Mouse (Mus musculus): ENCODE results near the gene Tmem128. TPM values are rescaled to one million over a fixed set of nuclear protein-coding genes. Genes with fewer than 3 reads are reported as not detected.

The Tmem128 gene
- polyA plus RNA-seq, 1 experiment from 2014 or later = 78.4 TPM

DNA sequence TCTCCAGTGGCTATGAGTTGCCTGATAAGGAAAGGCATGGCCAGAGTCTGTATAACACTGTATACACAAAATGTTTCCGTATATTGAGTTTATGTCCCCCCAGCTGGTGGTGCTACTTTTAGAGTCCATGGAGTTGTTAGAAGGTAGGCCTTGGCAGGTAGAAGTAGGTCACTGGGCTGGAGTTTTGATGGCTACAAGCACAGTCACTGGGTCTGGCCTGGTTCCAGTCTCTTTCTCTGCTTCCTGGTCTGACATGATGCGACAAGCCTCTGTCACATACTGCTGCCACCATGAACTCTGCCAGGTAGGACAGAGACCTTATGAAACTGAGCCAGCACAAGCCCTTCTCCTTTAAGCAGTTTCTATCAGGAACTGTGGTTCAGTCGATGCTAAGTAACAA is 28.5 kb downstream of the Tmem128 start:
- ATAC-seq (ENCODE audit: insufficient number of reproducible peaks, insufficient read depth, low FRiP score, low read depth) = no peak
- no peaks in the 10 kb centered on the region for H3K27me3 ChIP-seq (ENCODE audit: control insufficient read depth, insufficient read depth, low read length)
- WGBS = 82% methylated on average over 3 of the region's 3 CpGs
- no peak overlapping the region for H3K4me3 ChIP-seq (ENCODE audit: low read depth, low read length)
- H3K9ac ChIP-seq (replicated peaks; ENCODE audit: low read depth, low read length) = no peak overlapping the region
- no peak overlapping the region for H3K27ac ChIP-seq (ENCODE audit: low read length)
- H3K4me2 ChIP-seq (replicated peaks; ENCODE audit: low read depth, low read length) = no peak overlapping the region
- no peaks in the 10 kb centered on the region for H3K4me1 ChIP-seq (ENCODE audit: control insufficient read depth, insufficient read depth, low read length)
- H3K36me3 ChIP-seq (ENCODE audit: control insufficient read depth, insufficient read depth, low read length) = no peaks in the 10 kb centered on the region
- no peaks in the 10 kb centered on the region for H3K9me3 ChIP-seq (ENCODE audit: control insufficient read depth, low read depth, low read length)

- Histone ChIP-seq H3K9me3 (ENCODE audit: control insufficient read depth, low read depth, low read length) (no peaks in the 10 kb centered on the region), H3K36me3 (ENCODE audit: control insufficient read depth, insufficient read depth, low read length) (no peaks in the 10 kb centered on the region), H3K9ac (replicated peaks; ENCODE audit: low read depth, low read length) (no peak overlapping the region), H3K27ac (ENCODE audit: low read length) (no peak overlapping the region), H3K27me3 (ENCODE audit: control insufficient read depth, insufficient read depth, low read length) (no peaks in the 10 kb centered on the region), H3K4me3 (ENCODE audit: low read depth, low read length) (no peak overlapping the region), H3K4me1 (ENCODE audit: control insufficient read depth, insufficient read depth, low read length) (no peaks in the 10 kb centered on the region), H3K4me2 (replicated peaks; ENCODE audit: low read depth, low read length) (no peak overlapping the region)
- no peak for ATAC-seq (ENCODE audit: insufficient number of reproducible peaks, insufficient read depth, low FRiP score, low read depth)
- 84% methylated on average over 12 of the region's 12 CpGs for WGBS
These were observed 41.9 kb downstream of the Tmem128 start for GRCm38 (mm10) chr5:38301761-38302411.

DNA sequence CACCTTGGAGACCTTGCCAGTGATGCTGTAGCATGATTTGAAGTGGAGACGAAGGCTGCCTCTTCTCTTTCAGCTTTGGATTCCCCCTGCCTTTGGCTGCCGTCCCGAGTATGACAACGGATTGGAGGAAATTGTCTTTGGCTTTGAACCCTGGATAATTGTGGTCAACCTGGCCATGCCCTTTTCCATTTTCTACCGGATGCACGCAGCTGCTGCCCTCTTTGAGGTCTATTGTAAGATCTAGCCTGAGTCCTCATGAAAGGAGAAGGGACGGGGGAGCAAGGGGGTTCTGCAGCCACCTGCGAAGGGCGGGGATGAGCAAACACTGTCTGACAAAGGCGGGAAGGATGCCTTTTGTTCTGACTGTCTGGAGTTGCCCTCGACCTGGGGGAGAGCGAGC is 42.7 kb downstream of the Tmem128 start:
- H3K4me2 ChIP-seq (replicated peaks; ENCODE audit: low read depth, low read length) = no peak overlapping the region
- no peak overlapping the region for H3K9ac ChIP-seq (replicated peaks; ENCODE audit: low read depth, low read length)
- no peak for ATAC-seq (ENCODE audit: insufficient number of reproducible peaks, insufficient read depth, low FRiP score, low read depth)
- WGBS = 40% methylated on average over 12 of the region's 12 CpGs
- H3K27ac ChIP-seq (ENCODE audit: low read length) = no peak overlapping the region
- H3K4me3 ChIP-seq (ENCODE audit: low read depth, low read length) = no peak overlapping the region
- no peaks in the 10 kb centered on the region for H3K4me1 ChIP-seq (ENCODE audit: control insufficient read depth, insufficient read depth, low read length)
- no peaks in the 10 kb centered on the region for H3K9me3 ChIP-seq (ENCODE audit: control insufficient read depth, low read depth, low read length)
- H3K36me3 ChIP-seq (ENCODE audit: control insufficient read depth, insufficient read depth, low read length) = no peaks in the 10 kb centered on the region
- H3K27me3 ChIP-seq (ENCODE audit: control insufficient read depth, insufficient read depth, low read length) = no peaks in the 10 kb centered on the region

DNA sequence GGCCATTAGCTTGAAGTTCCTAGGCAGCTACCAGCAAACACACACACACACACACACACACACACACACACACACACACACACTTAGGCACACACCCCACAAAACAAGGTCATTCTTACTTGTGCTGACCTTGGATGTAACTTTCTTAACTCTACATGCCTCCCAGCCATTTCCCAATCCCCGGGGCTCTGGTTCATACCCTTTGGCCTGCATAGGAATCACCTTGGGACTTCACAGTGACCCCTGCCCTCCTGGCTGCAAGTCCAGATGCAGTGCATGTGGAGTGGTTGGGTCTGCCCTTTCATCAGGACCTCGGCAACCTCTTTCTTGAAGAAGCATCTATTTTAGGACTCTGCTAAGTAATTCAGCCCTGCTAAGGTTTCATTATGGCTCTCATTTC is 45.3 kb downstream of the Tmem128 start:
- Histone ChIP-seq H3K27ac (ENCODE audit: low read length) (no peak overlapping the region), H3K4me3 (ENCODE audit: low read depth, low read length) (no peak overlapping the region), H3K9me3 (ENCODE audit: control insufficient read depth, low read depth, low read length) (no peaks in the 10 kb centered on the region), H3K36me3 (ENCODE audit: control insufficient read depth, insufficient read depth, low read length) (no peaks in the 10 kb centered on the region), H3K4me2 (replicated peaks; ENCODE audit: low read depth, low read length) (no peak overlapping the region), H3K4me1 (ENCODE audit: control insufficient read depth, insufficient read depth, low read length) (no peaks in the 10 kb centered on the region), H3K9ac (replicated peaks; ENCODE audit: low read depth, low read length) (no peak overlapping the region), H3K27me3 (ENCODE audit: control insufficient read depth, insufficient read depth, low read length) (no peaks in the 10 kb centered on the region)
- 77% methylated on average over 2 of the region's 2 CpGs for WGBS
- no peak for ATAC-seq (ENCODE audit: insufficient number of reproducible peaks, insufficient read depth, low FRiP score, low read depth)

DNA sequence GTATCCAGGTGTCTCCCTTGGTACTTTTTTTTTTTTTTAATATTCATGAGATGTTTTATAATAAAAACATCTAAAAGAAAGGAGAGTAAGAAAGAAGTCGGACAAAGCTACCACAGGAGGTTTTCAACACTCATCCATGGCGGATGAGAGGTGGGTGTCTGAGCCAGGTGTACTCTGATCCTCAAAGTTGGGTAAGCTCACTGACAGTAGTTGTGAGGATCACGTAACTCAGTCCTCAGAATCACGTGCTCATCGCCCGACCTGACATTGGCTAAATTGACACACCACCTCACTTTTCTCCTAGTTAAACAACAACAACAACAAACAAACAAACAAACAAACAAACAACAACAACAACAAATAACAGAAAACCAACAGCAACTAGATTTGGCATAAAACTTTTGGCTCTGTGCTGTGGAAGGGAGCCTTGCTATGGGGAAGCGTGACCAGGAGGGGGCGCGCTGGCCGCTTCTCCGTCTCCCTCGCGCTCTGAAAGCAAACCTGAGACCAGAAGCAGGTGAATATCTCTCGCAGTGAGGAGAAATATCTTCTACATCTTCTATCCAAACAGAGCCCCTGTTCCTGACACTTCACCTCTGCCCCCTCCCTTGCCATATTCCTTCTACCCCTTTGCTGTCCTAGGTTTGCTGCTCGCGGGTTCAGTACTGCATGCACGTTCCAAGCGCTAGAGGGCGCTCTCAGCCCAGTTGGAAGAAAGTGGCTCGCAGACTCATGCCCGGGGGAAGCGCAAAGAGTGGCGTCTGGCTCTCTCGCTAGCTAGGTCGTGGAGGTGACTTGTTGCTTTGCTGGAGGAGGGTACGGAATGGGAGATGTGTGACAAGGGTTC is 47.5 kb downstream of the Tmem128 start:
- Histone ChIP-seq H3K4me3 (ENCODE audit: low read depth, low read length) (peak overlapping the region; percentile 25), H3K27ac (ENCODE audit: low read length) (no peak overlapping the region), H3K36me3 (ENCODE audit: control insufficient read depth, insufficient read depth, low read length) (no peaks in the 10 kb centered on the region), H3K4me1 (ENCODE audit: control insufficient read depth, insufficient read depth, low read length) (no peaks in the 10 kb centered on the region), H3K9me3 (ENCODE audit: control insufficient read depth, low read depth, low read length) (no peaks in the 10 kb centered on the region), H3K27me3 (ENCODE audit: control insufficient read depth, insufficient read depth, low read length) (no peaks in the 10 kb centered on the region), H3K4me2 (replicated peaks; ENCODE audit: low read depth, low read length) (peak overlapping the region; percentile 52), H3K9ac (replicated peaks; ENCODE audit: low read depth, low read length) (no peak overlapping the region)
- peak; percentile 77; the same call in 1 of the 2 replicates for ATAC-seq (ENCODE audit: insufficient number of reproducible peaks, insufficient read depth, low FRiP score, low read depth)
- 10% methylated on average over 26 of the region's 26 CpGs for WGBS

- Histone ChIP-seq H3K27ac (ENCODE audit: low read length) (no peak overlapping the region), H3K9me3 (ENCODE audit: control insufficient read depth, low read depth, low read length) (no peaks in the 10 kb centered on the region), H3K4me3 (ENCODE audit: low read depth, low read length) (no peak overlapping the region), H3K36me3 (ENCODE audit: control insufficient read depth, insufficient read depth, low read length) (no peaks in the 10 kb centered on the region), H3K4me1 (ENCODE audit: control insufficient read depth, insufficient read depth, low read length) (no peaks in the 10 kb centered on the region), H3K27me3 (ENCODE audit: control insufficient read depth, insufficient read depth, low read length) (no peaks in the 10 kb centered on the region), H3K9ac (replicated peaks; ENCODE audit: low read depth, low read length) (no peak overlapping the region), H3K4me2 (replicated peaks; ENCODE audit: low read depth, low read length) (no peak overlapping the region)
- ATAC-seq (ENCODE audit: insufficient number of reproducible peaks, insufficient read depth, low FRiP score, low read depth) = no peak
- WGBS = 44% methylated on average over 5 of the region's 5 CpGs
These were observed 48.9 kb downstream of the Tmem128 start for GRCm38 (mm10) chr5:38308873-38309272.

DNA sequence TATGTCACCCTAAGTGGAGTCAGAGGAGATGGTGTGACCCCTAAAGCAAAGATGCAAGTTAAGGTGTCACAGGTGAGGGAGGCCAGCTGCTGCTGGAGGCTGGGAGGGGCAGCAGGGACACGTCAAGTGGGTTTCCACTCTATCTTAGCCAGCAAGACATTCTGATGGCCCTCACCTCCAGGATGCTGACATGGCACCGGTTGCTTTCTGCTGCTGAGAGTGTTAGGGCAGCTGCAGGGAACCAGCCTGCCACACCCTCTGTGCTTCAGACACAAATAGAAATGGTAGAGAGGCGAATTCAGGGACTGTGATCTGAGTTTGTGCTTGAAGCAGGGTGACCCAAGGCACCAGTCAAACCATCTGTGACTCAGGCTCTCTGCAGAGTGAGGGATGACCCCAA is 49.8 kb downstream of the Tmem128 start:
- H3K4me2 ChIP-seq (replicated peaks; ENCODE audit: low read depth, low read length) = no peak overlapping the region
- H3K36me3 ChIP-seq (ENCODE audit: control insufficient read depth, insufficient read depth, low read length) = no peaks in the 10 kb centered on the region
- no peak overlapping the region for H3K27ac ChIP-seq (ENCODE audit: low read length)
- ATAC-seq (ENCODE audit: insufficient number of reproducible peaks, insufficient read depth, low FRiP score, low read depth) = no peak
- no peak overlapping the region for H3K4me3 ChIP-seq (ENCODE audit: low read depth, low read length)
- H3K4me1 ChIP-seq (ENCODE audit: control insufficient read depth, insufficient read depth, low read length) = no peaks in the 10 kb centered on the region
- no peak overlapping the region for H3K9ac ChIP-seq (replicated peaks; ENCODE audit: low read depth, low read length)
- WGBS = 51% methylated on average over 3 of the region's 3 CpGs
- H3K27me3 ChIP-seq (ENCODE audit: control insufficient read depth, insufficient read depth, low read length) = no peaks in the 10 kb centered on the region
- H3K9me3 ChIP-seq (ENCODE audit: control insufficient read depth, low read depth, low read length) = no peaks in the 10 kb centered on the region

All from stomach, embryonic 14.5 days (tissue).